Mouse (Mus musculus) liver, adult 2 months (tissue): ENCODE measurements around the gene Zfp3. TPM values are rescaled to one million over a fixed set of nuclear protein-coding genes. Genes with fewer than 3 reads are reported as not detected.
A peak's percentile ranks its signal among the peaks of the same experiment; 100 is the strongest.

Source experiments
- DNase-seq: peaks from one replicate; pipeline ENCODE4 v3.0.0-alpha.2; 2011; ENCODE audit warnings: low read depth, low spot score; ENCODE audit errors: extremely low read depth
- H3K27ac ChIP-seq: fragments of 200-500 bp; replicated peaks from 2 replicates; pipeline ENCODE4 v1.5.1; 2012; ENCODE audit warnings: low read depth, mild to moderate bottlenecking, control low read depth, inconsistent platforms, low read length; ENCODE audit not compliant: insufficient read depth
- H3K27me3 ChIP-seq: fragments of 200-500 bp; 2 replicates; pipeline ENCODE4 v1.6.1; 2012; ENCODE audit warnings: mild to moderate bottlenecking, moderate library complexity, low read length, inconsistent platforms; ENCODE audit not compliant: control insufficient read depth, insufficient read depth
- H3K36me3 ChIP-seq: fragments of 200-500 bp; 2 replicates; pipeline ENCODE4 v1.6.1; 2012; ENCODE audit warnings: low read length, inconsistent platforms; ENCODE audit not compliant: control insufficient read depth, insufficient read depth
- H3K4me1 ChIP-seq: fragments of 200-500 bp; 2 replicates; pipeline ENCODE4 v1.6.1; 2011; ENCODE audit warnings: low read length; ENCODE audit not compliant: control insufficient read depth, insufficient read depth
- H3K4me3 ChIP-seq: fragments of 200-500 bp; 2 replicates; pipeline ENCODE4 v1.5.1; 2011; ENCODE audit warnings: low read depth, mild to moderate bottlenecking, control low read depth, low read length, moderate library complexity; ENCODE audit not compliant: insufficient read depth
- H3K79me2 ChIP-seq: fragments of 200-500 bp; 2 replicates; pipeline ENCODE4 v1.6.1; 2012; ENCODE audit warnings: inconsistent platforms, mild to moderate bottlenecking, low read length, moderate library complexity; ENCODE audit not compliant: control insufficient read depth, insufficient read depth
- H3K9ac ChIP-seq: fragments of 200-500 bp; 2 replicates; pipeline ENCODE4 v1.6.1; 2012; ENCODE audit warnings: low read depth, mild to moderate bottlenecking, control low read depth, inconsistent platforms, low read length
- CTCF ChIP-seq: fragments of 200-500 bp; IDR thresholded peaks from 2 replicates; pipeline ENCODE4 v1.5.1; 2011; ENCODE audit warnings: low read depth, low read length, control low read depth
- POLR2A ChIP-seq: fragments of 200-500 bp; IDR thresholded peaks from 2 replicates; pipeline ENCODE4 v1.6.1; 2011; ENCODE audit warnings: low read length, control low read depth; ENCODE audit not compliant: insufficient read depth; ENCODE audit errors: extremely low read depth
- WGBS: fragments of 180-500 bp; shearing (Covaris S2); methylation state at CpG from one replicate; pipeline ENCODE4 v1.1.7; 2018; 5-methylcytosine and 5-hydroxymethylcytosine counted together
- polyA plus RNA-seq: library from polyadenylated mRNA; depleted of rRNA; stranded (reverse); fragments of >200 nt; gene quantifications from 2 replicates; pipeline ENCODE4 v1.2.3, GENCODE M21; 2012
- total RNA-seq: library from RNA; depleted of rRNA; stranded (reverse); fragments of >200 nt; gene quantifications from 2 replicates; pipeline ENCODE4 v1.2.3, GENCODE M21; 2014

Gene Zfp3
- total and polyA plus RNA-seq, 2 experiments = 0.87 to 1.8 TPM

- Histone ChIP-seq H3K4me1 (peaks cover 10% of the 10 kb centered on the region; the same call in 1 of the 2 replicates), H3K27me3 (no peaks in the 10 kb centered on the region), H3K79me2 (0 out of 2 replicates have a peak, but pooled peaks cover 3% of the 10 kb centered on the region), H3K4me3 (no peak overlapping the region), H3K36me3 (no peaks in the 10 kb centered on the region), H3K9ac (no peak overlapping the region), H3K27ac (no peak overlapping the region)
- WGBS = 91% methylated on average over 9 of the region's 9 CpGs
- TF ChIP-seq POLR2A = no peak
- no peak for TF ChIP-seq CTCF
- DNase-seq = no peak
Measured at GRCm38 (mm10) chr11:70762641-70763040, 1.4 kb upstream of the Zfp3 start.

- DNase-seq = no peak
- H3K27me3 ChIP-seq = no peaks in the 10 kb centered on the region
- H3K27ac ChIP-seq = no peak overlapping the region
- no peaks in the 10 kb centered on the region for H3K36me3 ChIP-seq
- peaks cover 10% of the 10 kb centered on the region; the same call in 1 of the 2 replicates for H3K4me1 ChIP-seq
- TF ChIP-seq CTCF = no peak
- 0 out of 2 replicates have a peak, but pooled peaks cover 3% of the 10 kb centered on the region for H3K79me2 ChIP-seq
- WGBS = 19% methylated on average over 3 of the region's 3 CpGs
- H3K9ac ChIP-seq = peak overlapping the region; percentile 92
- peak overlapping the region; percentile 91 for H3K4me3 ChIP-seq
Measured at GRCm38 (mm10) chr11:70763582-70763935, 450 bp upstream of the Zfp3 start.

DNA sequence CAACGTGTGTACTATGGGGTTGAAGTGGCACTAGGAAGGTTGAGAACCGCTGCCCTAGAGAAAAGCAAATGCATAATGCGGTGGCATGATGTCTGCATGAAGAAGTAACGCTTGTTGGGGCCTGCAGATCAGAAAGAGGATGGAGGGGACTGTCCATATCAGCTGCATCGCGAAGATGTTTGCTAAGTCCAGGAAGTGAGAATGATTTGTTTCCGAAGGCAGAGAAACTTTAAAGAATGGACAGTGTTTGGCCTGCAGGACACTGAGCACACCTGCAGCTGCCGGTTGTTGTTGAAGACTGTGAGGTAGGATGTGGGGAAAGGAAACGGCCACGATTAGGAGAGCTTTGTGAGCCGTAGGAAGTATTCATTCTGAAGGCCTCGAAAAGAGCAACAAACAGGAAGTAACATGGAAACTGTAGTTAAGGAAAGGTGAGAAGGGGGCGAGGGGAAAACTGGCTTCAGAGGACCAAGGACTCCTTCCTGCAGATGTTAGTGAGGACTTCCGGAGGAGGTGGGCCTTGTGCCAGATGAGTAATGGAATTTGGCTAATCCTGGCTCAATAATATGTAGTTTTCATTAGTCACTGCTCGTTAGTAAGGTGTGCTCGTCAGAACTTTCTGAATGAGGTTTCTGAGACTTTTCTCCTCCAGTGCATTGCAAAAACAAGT, 1.9 kb downstream of the Zfp3 start:
- Histone ChIP-seq H3K36me3 (no peaks in the 10 kb centered on the region), H3K27ac (no peak overlapping the region), H3K4me1 (peaks cover 10% of the 10 kb centered on the region; the same call in 1 of the 2 replicates), H3K79me2 (peaks cover 7% of the 10 kb centered on the region; the same call in 1 of the 2 replicates), H3K4me3 (no peak overlapping the region), H3K9ac (no peak overlapping the region), H3K27me3 (no peaks in the 10 kb centered on the region)
- WGBS = 71% methylated on average over 16 of the region's 16 CpGs
- TF ChIP-seq CTCF (no peak), POLR2A (no peak)
- no peak for DNase-seq

- no peak for TF ChIP-seq POLR2A
- TF ChIP-seq CTCF = no peak
- Histone ChIP-seq H3K27me3 (no peaks in the 10 kb centered on the region), H3K4me3 (no peak overlapping the region), H3K4me1 (peaks cover 3% of the 10 kb centered on the region; the same call in 1 of the 2 replicates), H3K79me2 (peaks cover 4% of the 10 kb centered on the region; the same call in 1 of the 2 replicates), H3K27ac (no peak overlapping the region), H3K9ac (no peak overlapping the region), H3K36me3 (peaks cover 6% of the 10 kb centered on the region; the same call in 1 of the 2 replicates)
- 97% methylated on average over 3 of the region's 3 CpGs for WGBS
- no peak for DNase-seq
Measured at GRCm38 (mm10) chr11:70770804-70771203, 6.8 kb downstream of the Zfp3 start.

- Histone ChIP-seq H3K27ac (no peak overlapping the region), H3K9ac (no peak overlapping the region), H3K79me2 (no peaks in the 10 kb centered on the region), H3K4me3 (no peak overlapping the region), H3K36me3 (no peaks in the 10 kb centered on the region; the same call in 1 of the 2 replicates), H3K4me1 (no peaks in the 10 kb centered on the region), H3K27me3 (no peaks in the 10 kb centered on the region)
- TF ChIP-seq POLR2A (no peak), CTCF (peak; percentile 99)
- WGBS = 18% methylated on average over 17 of the region's 17 CpGs
- peak; percentile 52 for DNase-seq
Measured at GRCm38 (mm10) chr11:70776830-70777571, 13.0 kb downstream of the Zfp3 start.
